Mouse (Mus musculus) MEL (cell line): ENCODE measurements around the gene Prr22. TPM values are rescaled to one million over a fixed set of nuclear protein-coding genes. Genes with fewer than 3 reads are reported as not detected.

Experiments
- DNase-seq: peaks from one replicate; pipeline ENCODE4 v3.0.0; 2011; ENCODE audit warnings: low read depth, low spot score
- H3K27ac ChIP-seq: 2 replicates; pipeline ENCODE4 v1.5.1; 2012; ENCODE audit warnings: low read depth, mild to moderate bottlenecking, control low read depth, low read length, moderate library complexity; ENCODE audit not compliant: control insufficient read depth
- H3K27me3 ChIP-seq, 2 experiments: fragments of 150-350 bp in 1 of 2; sonication (generic) in 1 of 2; 2 replicates each; pipeline ENCODE4 v1.6.1; 2012; ENCODE audit warnings: low read length in 2 of 2, mild to moderate bottlenecking in 2 of 2, improper control_type of control experiment in 1 of 2, moderate library complexity in 1 of 2; ENCODE audit not compliant: insufficient read depth in 2 of 2, control insufficient read depth in 1 of 2
- H3K36me3 ChIP-seq, 2 experiments: 2 replicates each; pipeline ENCODE4 v1.6.1; 2012 to 2014; ENCODE audit warnings: low read length in 2 of 2, improper control_type of control experiment in 1 of 2, inconsistent platforms in 1 of 2, mild to moderate bottlenecking in 1 of 2; ENCODE audit not compliant: insufficient read depth in 2 of 2, control insufficient read depth in 1 of 2
- H3K4me1 ChIP-seq, 2 experiments: fragments of 150-350 bp in 1 of 2; sonication (generic) in 1 of 2; 2 replicates each; pipeline ENCODE4 v1.6.1; 2012; ENCODE audit warnings: low read length in 2 of 2, improper control_type of control experiment in 1 of 2, mild to moderate bottlenecking in 1 of 2; ENCODE audit not compliant: insufficient read depth in 2 of 2, control insufficient read depth in 1 of 2
- H3K4me3 ChIP-seq, 2 experiments: fragments of 150-350 bp in 1 of 2; sonication (generic) in 1 of 2; 2 replicates each; pipeline ENCODE4 v1.5.1; 2012; ENCODE audit warnings: low read depth in 2 of 2, low read length in 2 of 2, mild to moderate bottlenecking in 2 of 2, moderate library complexity in 2 of 2, control low read depth in 1 of 2, improper control_type of control experiment in 1 of 2; ENCODE audit not compliant: control insufficient read depth in 1 of 2, insufficient read depth in 1 of 2
- H3K79me2 ChIP-seq: 2 replicates; pipeline ENCODE4 v1.6.1; 2012; ENCODE audit warnings: mild to moderate bottlenecking, low read length, moderate library complexity; ENCODE audit not compliant: control insufficient read depth, poor library complexity, insufficient read depth
- H3K9ac ChIP-seq: 2 replicates; pipeline ENCODE4 v1.6.1; 2012; ENCODE audit warnings: low read depth, mild to moderate bottlenecking, control low read depth, low read length, moderate library complexity; ENCODE audit not compliant: control insufficient read depth, poor library complexity, severe bottlenecking
- H3K9me3 ChIP-seq: fragments of 150-350 bp; sonication (generic); replicated peaks from 2 replicates; pipeline ENCODE4 v1.6.1; 2012; ENCODE audit warnings: mild to moderate bottlenecking, low read length, improper control_type of control experiment, moderate library complexity; ENCODE audit not compliant: insufficient read depth
- BHLHE40 ChIP-seq: IDR thresholded peaks from 2 replicates; pipeline ENCODE4 v1.6.1; 2012; ENCODE audit warnings: low read depth, mild to moderate bottlenecking, inconsistent platforms, low read length, improper control_type of control experiment, borderline replicate concordance
- CHD1 ChIP-seq: IDR thresholded peaks from 2 replicates; pipeline ENCODE4 v1.6.1; 2012; ENCODE audit warnings: low read depth, mild to moderate bottlenecking, inconsistent platforms, low read length, improper control_type of control experiment
- CHD2 ChIP-seq: IDR thresholded peaks from 2 replicates; pipeline ENCODE4 v1.6.1; 2011; ENCODE audit warnings: low read length, improper control_type of control experiment
- CTCF ChIP-seq, 3 experiments: IDR thresholded peaks in 2 of 3; conservative IDR thresholded peaks in 1 of 3; 2 replicates each; pipeline ENCODE4 v1.5.1; 2011 to 2012; ENCODE audit warnings: low read length in 3 of 3, low read depth in 2 of 3, mild to moderate bottlenecking in 2 of 3, improper control_type of control experiment in 1 of 3, inconsistent platforms in 1 of 3, mixed read lengths in 1 of 3, moderate library complexity in 1 of 3; ENCODE audit not compliant: control insufficient read depth in 1 of 3, insufficient read depth in 1 of 3, poor library complexity in 1 of 3, severe bottlenecking in 1 of 3
- ELF1 ChIP-seq: IDR thresholded peaks from 2 replicates; pipeline ENCODE4 v1.6.1; 2014; ENCODE audit warnings: low read depth, mild to moderate bottlenecking, inconsistent platforms, low read length, improper control_type of control experiment, moderate library complexity
- EP300 ChIP-seq, 2 experiments: IDR thresholded peaks; 2 replicates each; pipeline ENCODE4 v1.6.1; 2011; ENCODE audit warnings: improper control_type of control experiment in 2 of 2, low read length in 2 of 2, low read depth in 1 of 2, mild to moderate bottlenecking in 1 of 2
- ETS1 ChIP-seq: IDR thresholded peaks from 2 replicates; pipeline ENCODE4 v1.6.1; 2012; ENCODE audit warnings: low read depth, mild to moderate bottlenecking, inconsistent platforms, low read length, improper control_type of control experiment, moderate library complexity
- GABPA ChIP-seq: IDR thresholded peaks from 2 replicates; pipeline ENCODE4 v1.6.1; 2012; ENCODE audit warnings: low read depth, mild to moderate bottlenecking, inconsistent platforms, low read length, improper control_type of control experiment, moderate library complexity
- GATA1 ChIP-seq: IDR thresholded peaks from 2 replicates; pipeline ENCODE4 v1.6.1; 2011; ENCODE audit warnings: low read depth, low read length, improper control_type of control experiment
- HCFC1 ChIP-seq: IDR thresholded peaks from 2 replicates; pipeline ENCODE4 v1.6.1; 2012; ENCODE audit warnings: low read depth, mild to moderate bottlenecking, inconsistent platforms, low read length, improper control_type of control experiment, moderate library complexity
- KAT2A ChIP-seq: conservative IDR thresholded peaks from 2 replicates; pipeline ENCODE4 v1.6.1; 2012; ENCODE audit warnings: low read depth, low read length, improper control_type of control experiment, inconsistent platforms
- MAFK ChIP-seq: IDR thresholded peaks from 2 replicates; pipeline ENCODE4 v1.6.1; 2011; ENCODE audit warnings: low read depth, mild to moderate bottlenecking, low read length, improper control_type of control experiment, borderline replicate concordance
- MAX ChIP-seq: IDR thresholded peaks from 2 replicates; pipeline ENCODE4 v1.6.1; 2011; ENCODE audit warnings: low read length, improper control_type of control experiment
- MAZ ChIP-seq: IDR thresholded peaks from 2 replicates; pipeline ENCODE4 v1.6.1; 2012; ENCODE audit warnings: low read depth, mild to moderate bottlenecking, inconsistent platforms, low read length, improper control_type of control experiment
- MEF2A ChIP-seq: IDR thresholded peaks from 2 replicates; pipeline ENCODE4 v1.6.1; 2014; ENCODE audit warnings: low read depth, mild to moderate bottlenecking, inconsistent platforms, low read length, improper control_type of control experiment; ENCODE audit not compliant: poor library complexity, insufficient replicate concordance, severe bottlenecking; ENCODE audit errors: extremely low read depth
- MXI1 ChIP-seq: IDR thresholded peaks from 2 replicates; pipeline ENCODE4 v1.6.1; 2011; ENCODE audit warnings: mild to moderate bottlenecking, low read depth, low read length, improper control_type of control experiment
- MYB ChIP-seq: IDR thresholded peaks from 2 replicates; pipeline ENCODE4 v1.6.1; 2011; ENCODE audit warnings: mild to moderate bottlenecking, low read depth, low read length, improper control_type of control experiment
- MYC ChIP-seq: IDR thresholded peaks from 2 replicates; pipeline ENCODE4 v1.6.1; 2011; ENCODE audit warnings: low read depth, mild to moderate bottlenecking, low read length, improper control_type of control experiment, moderate library complexity
- NELFE ChIP-seq: IDR thresholded peaks from 2 replicates; pipeline ENCODE4 v1.6.1; 2011; ENCODE audit warnings: low read depth, low read length, improper control_type of control experiment
- NRF1 ChIP-seq: IDR thresholded peaks from 2 replicates; pipeline ENCODE4 v1.6.1; 2014; ENCODE audit warnings: low read depth, mild to moderate bottlenecking, inconsistent platforms, low read length, improper control_type of control experiment, moderate library complexity; ENCODE audit not compliant: poor library complexity, insufficient read depth, severe bottlenecking
- POLR2A ChIP-seq, 2 experiments: IDR thresholded peaks; 2 replicates each; pipeline ENCODE4 v1.6.1; 2011 to 2012; ENCODE audit warnings: low read length in 2 of 2, mild to moderate bottlenecking in 2 of 2, control low read depth in 1 of 2, improper control_type of control experiment in 1 of 2, low read depth in 1 of 2, moderate library complexity in 1 of 2; ENCODE audit not compliant: control insufficient read depth in 1 of 2, insufficient read depth in 1 of 2, poor library complexity in 1 of 2
- POLR2AphosphoS2 ChIP-seq: IDR thresholded peaks from 2 replicates; pipeline ENCODE4 v1.6.1; 2011; ENCODE audit warnings: low read length, improper control_type of control experiment
- RAD21 ChIP-seq: IDR thresholded peaks from 2 replicates; pipeline ENCODE4 v1.6.1; 2011; ENCODE audit warnings: mild to moderate bottlenecking, low read depth, low read length, improper control_type of control experiment
- RCOR1 ChIP-seq: IDR thresholded peaks from 2 replicates; pipeline ENCODE4 v1.6.1; 2012; ENCODE audit warnings: low read depth, mild to moderate bottlenecking, inconsistent platforms, low read length, improper control_type of control experiment
- SIN3A ChIP-seq: IDR thresholded peaks from 2 replicates; pipeline ENCODE4 v1.6.1; 2012; ENCODE audit warnings: low read length, improper control_type of control experiment, inconsistent platforms
- SMC3 ChIP-seq: IDR thresholded peaks from 2 replicates; pipeline ENCODE4 v1.6.1; 2011; ENCODE audit warnings: low read depth, low read length, improper control_type of control experiment
- TAL1 ChIP-seq: IDR thresholded peaks from 2 replicates; pipeline ENCODE4 v1.6.1; 2012; ENCODE audit warnings: mild to moderate bottlenecking, inconsistent platforms, low read length, moderate library complexity, mixed read lengths
- TBP ChIP-seq: IDR thresholded peaks from 2 replicates; pipeline ENCODE4 v1.8.0; 2011; ENCODE audit warnings: low read depth, low read length, improper control_type of control experiment
- TCF12 ChIP-seq: IDR thresholded peaks from 2 replicates; pipeline ENCODE4 v1.6.1; 2014; ENCODE audit warnings: low read depth, mild to moderate bottlenecking, inconsistent platforms, low read length, improper control_type of control experiment, moderate library complexity
- USF1 ChIP-seq: IDR thresholded peaks from 2 replicates; pipeline ENCODE4 v1.6.1; 2014; ENCODE audit warnings: low read depth, mild to moderate bottlenecking, inconsistent platforms, low read length, improper control_type of control experiment, moderate library complexity
- ZKSCAN1 ChIP-seq: IDR thresholded peaks from 2 replicates; pipeline ENCODE4 v1.6.1; 2012; ENCODE audit warnings: low read depth, mild to moderate bottlenecking, inconsistent platforms, low read length, improper control_type of control experiment, moderate library complexity
- ZNF384 ChIP-seq: IDR thresholded peaks from 2 replicates; pipeline ENCODE4 v1.6.1; 2012; ENCODE audit warnings: low read depth, mild to moderate bottlenecking, inconsistent platforms, low read length, improper control_type of control experiment
- polyA plus RNA-seq, 2 experiments: library from polyadenylated mRNA; stranded (reverse) in 1 of 2; unstranded in 1 of 2; fragments of >175 nt in 1 of 2; fragments of >200 nt in 1 of 2; gene quantifications; 2 replicates each; pipeline versions ENCODE4 v1.2.1 to v1.2.4; 2012; ENCODE audit warnings: low replicate concordance in 2 of 2, low read depth in 1 of 2; ENCODE audit not compliant: insufficient read length in 2 of 2, insufficient read depth in 1 of 2, missing spikeins in 1 of 2
- total RNA-seq: library from RNA; depleted of rRNA; stranded (reverse); fragments of 300-350 nt; gene quantifications from 2 replicates; pipeline ENCODE4 v1.2.3, GENCODE M21; 2012

Gene Prr22
- total and polyA plus RNA-seq, 3 experiments, result 1.3 to 5.5 TPM; not detected in 1

- TF ChIP-seq ZKSCAN1 (no peak), SIN3A (peak; percentile 70; the same call in 1 of the 2 replicates), GABPA (no peak), GATA1 (no peak), HCFC1 (peak; percentile 94), MAZ (peak; percentile 88; the same call in 1 of the 2 replicates), MEF2A (no peak), MXI1 (peak; percentile 79), MAFK (no peak), BHLHE40 (no peak), POLR2AphosphoS2 (no peak; the same call in 1 of the 2 replicates), CTCF (IDR thresholded peaks at IDR 0.05 in 2 of 3, conservative IDR thresholded peaks at IDR 0.05 in 1 of 3; ENCODE audit: control insufficient read depth in 1 of 3, insufficient read depth in 1 of 3, low read depth in 2 of 3, low read length in 3 of 3, poor library complexity in 1 of 3, severe bottlenecking in 1 of 3) (no peak), ETS1 (0 out of 2 replicates have a peak, but pooled peaks have one; percentile 9), POLR2A (IDR thresholded peaks at IDR 0.05; ENCODE audit: control insufficient read depth in 1 of 2, insufficient read depth in 1 of 2, low read depth in 1 of 2, low read length in 2 of 2, poor library complexity in 1 of 2) (peak; percentile 42 to 85; a peak in 3 of 4 replicates), TCF12 (0 out of 2 replicates have a peak, but pooled peaks have one; percentile 11), USF1 (peak; percentile 38; the same call in 1 of the 2 replicates), MAX (peak; percentile 87), NELFE (peak; percentile 55), ZNF384 (peak; percentile 91), CHD2 (peak; percentile 34; the same call in 1 of the 2 replicates), RCOR1 (0 out of 2 replicates have a peak, but pooled peaks have one; percentile 0), TBP (0 out of 2 replicates have a peak, but pooled peaks have one; percentile 49), EP300 (IDR thresholded peaks at IDR 0.05; ENCODE audit: low read depth in 1 of 2, low read length in 2 of 2) (peak in 1 of 2 experiments; percentile 2; a peak in 1 of 4 replicates), ELF1 (peak; percentile 84), MYB (no peak), NRF1 (peak; percentile 87), TAL1 (no peak), CHD1 (no peak), SMC3 (no peak), MYC (peak; percentile 94), KAT2A (peak; percentile 83), RAD21 (no peak)
- Histone ChIP-seq H3K4me1 (peaks cover 0 to 28% of the 10 kb centered on the region in 2 experiments; a peak in 3 of 4 replicates), H3K79me2 (peaks cover 14% of the 10 kb centered on the region), H3K27me3 (no peaks in the 10 kb centered on the region), H3K9me3 (no peaks in the 10 kb centered on the region), H3K4me3 (peak within 1 kb of the TSS; percentile 76 to 84), H3K9ac (peak within 1 kb of the TSS; percentile 95), H3K36me3 (peaks cover 0 to 9% of the 10 kb centered on the region in 2 experiments; a peak in 2 of 4 replicates), H3K27ac (peak within 1 kb of the TSS; percentile 90)
- DNase-seq, result peak; percentile 94
Measured at GRCm38 (mm10) chr17:56764474-56765354, 5.3 kb upstream of the Prr22 start, which contains the start of gene Dus3l. Gene Dus3l (plus strand): TSS chr17:56764757.
